Mouse (Mus musculus) E14TG2a.4 (cell line): ENCODE measurements around the gene Zbtb40.

Experiments
- CTCF ChIP-seq: conservative IDR thresholded peaks from 2 replicates; pipeline ENCODE4 v1.5.1; 2014; ENCODE audit warnings: low read length
- NANOG ChIP-seq: IDR thresholded peaks from 2 replicates; pipeline ENCODE4 v1.6.1; 2014; ENCODE audit warnings: borderline replicate concordance, low read length, mixed read lengths
- POU5F1 ChIP-seq: IDR thresholded peaks from 2 replicates; pipeline ENCODE4 v1.6.1; 2014; ENCODE audit warnings: low read length, borderline replicate concordance

GRCm38 (mm10) chr4:136960581-136960980 lies 88.0 kb downstream of the Zbtb40 start:
- TF ChIP-seq CTCF (no peak), NANOG (no peak), POU5F1 (no peak)
